Mouse (Mus musculus) lung, embryonic 14.5 days (tissue): ENCODE measurements at regions not wholly inside any gene's neighbourhood (a gene's known extent, or its start where the extent isn't known, plus 50 kb on each side); places are given as distances from the start of the nearest gene placed in this dataset.

Source experiments
- ATAC-seq: fragments of 200-750 bp; cut with Nextera tagmentation; 2 replicates; pipeline ENCODE4 v1.8.0; 2017; ENCODE audit warnings: mild to moderate bottlenecking, moderate TSS enrichment, moderate library complexity; ENCODE audit not compliant: insufficient read depth
- DNase-seq: peaks from one replicate; pipeline ENCODE4 v3.0.0-alpha.2; 2015
- H3K27ac ChIP-seq: fragments of 300-500 bp; sonication (generic); 2 replicates; pipeline ENCODE4 v1.5.1; 2014; ENCODE audit warnings: low read depth, mild to moderate bottlenecking, moderate library complexity
- H3K27me3 ChIP-seq: fragments of 300-500 bp; sonication (generic); 2 replicates; pipeline ENCODE4 v1.6.1; 2014; ENCODE audit warnings: low read length, control low read depth; ENCODE audit not compliant: insufficient read depth
- H3K36me3 ChIP-seq: fragments of 300-500 bp; sonication (generic); 2 replicates; pipeline ENCODE4 v1.6.1; 2014; ENCODE audit warnings: control low read depth; ENCODE audit not compliant: insufficient read depth
- H3K4me1 ChIP-seq: fragments of 300-500 bp; sonication (generic); 2 replicates; pipeline ENCODE4 v1.6.1; 2014; ENCODE audit warnings: antibody characterized with exemption, control low read depth; ENCODE audit not compliant: insufficient read depth
- H3K4me2 ChIP-seq: fragments of 300-500 bp; sonication (generic); 2 replicates; pipeline ENCODE4 v1.6.1; 2014; ENCODE audit warnings: mild to moderate bottlenecking
- H3K4me3 ChIP-seq: fragments of 300-500 bp; sonication (generic); 2 replicates; pipeline ENCODE4 v1.5.1; 2014; ENCODE audit warnings: low read depth, low read length
- H3K9ac ChIP-seq: fragments of 300-500 bp; sonication (generic); 2 replicates; pipeline ENCODE4 v1.6.1; 2014
- H3K9me3 ChIP-seq: fragments of 300-500 bp; sonication (generic); 2 replicates; pipeline ENCODE4 v1.6.1; 2016; ENCODE audit warnings: low read depth, low read length, control low read depth
- CTCF ChIP-seq: IDR thresholded peaks from 2 replicates; pipeline ENCODE4 v1.5.1; 2016; ENCODE audit warnings: antibody characterized with exemption, low read depth
- WGBS: fragments of 180-500 bp; shearing (Covaris S2); extraction: QIAGEN DNeasy Blood & Tissue Kit; methylation state at CpG from one replicate; pipeline ENCODE4 v1.1.7; 2014; 5-methylcytosine and 5-hydroxymethylcytosine counted together

DNA sequence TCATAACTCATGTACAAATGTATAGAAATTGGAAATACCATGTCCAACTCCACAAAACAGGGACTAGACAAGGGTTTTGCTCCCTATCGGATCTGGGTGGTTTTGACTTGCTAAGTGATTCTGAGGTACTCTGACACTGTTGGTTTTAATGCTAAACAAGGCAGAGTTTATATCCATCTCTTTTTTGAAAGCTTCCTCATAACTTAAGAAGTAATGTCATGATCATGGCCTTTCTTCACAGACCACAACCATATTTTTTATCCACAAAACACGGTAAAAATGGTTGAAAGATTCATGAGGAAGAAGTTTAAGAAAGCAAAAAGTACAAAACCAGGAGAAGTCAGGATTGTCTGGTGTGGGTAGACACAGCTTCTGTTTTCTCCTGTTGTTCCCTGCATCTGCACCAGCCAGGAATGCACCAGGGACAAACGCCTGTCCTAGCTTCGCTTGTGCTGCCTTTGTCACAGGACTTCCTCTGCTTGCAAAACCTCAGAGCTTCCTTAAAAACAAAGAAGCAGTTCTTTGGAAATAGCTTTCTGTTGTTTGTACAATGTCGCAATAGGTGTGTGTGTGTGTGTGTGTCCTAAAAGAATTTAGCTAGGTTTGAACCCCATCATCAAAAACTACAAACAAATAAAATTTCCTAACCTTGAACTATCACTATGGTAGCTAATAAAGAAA, 153.3 kb downstream of the Pah start:
- H3K4me1 ChIP-seq, result no peaks in the 10 kb centered on the region
- ATAC-seq, result no peak
- H3K4me3 ChIP-seq, result no peak overlapping the region
- no peak overlapping the region for H3K27ac ChIP-seq
- 65% methylated on average over 5 of the region's 5 CpGs for WGBS
- H3K4me2 ChIP-seq, result no peak overlapping the region
- H3K9ac ChIP-seq, result no peak overlapping the region
- H3K9me3 ChIP-seq, result no peaks in the 10 kb centered on the region
- DNase-seq, result peak; percentile 13
- no peaks in the 10 kb centered on the region for H3K27me3 ChIP-seq
- TF ChIP-seq CTCF, result no peak
- no peaks in the 10 kb centered on the region for H3K36me3 ChIP-seq

DNA sequence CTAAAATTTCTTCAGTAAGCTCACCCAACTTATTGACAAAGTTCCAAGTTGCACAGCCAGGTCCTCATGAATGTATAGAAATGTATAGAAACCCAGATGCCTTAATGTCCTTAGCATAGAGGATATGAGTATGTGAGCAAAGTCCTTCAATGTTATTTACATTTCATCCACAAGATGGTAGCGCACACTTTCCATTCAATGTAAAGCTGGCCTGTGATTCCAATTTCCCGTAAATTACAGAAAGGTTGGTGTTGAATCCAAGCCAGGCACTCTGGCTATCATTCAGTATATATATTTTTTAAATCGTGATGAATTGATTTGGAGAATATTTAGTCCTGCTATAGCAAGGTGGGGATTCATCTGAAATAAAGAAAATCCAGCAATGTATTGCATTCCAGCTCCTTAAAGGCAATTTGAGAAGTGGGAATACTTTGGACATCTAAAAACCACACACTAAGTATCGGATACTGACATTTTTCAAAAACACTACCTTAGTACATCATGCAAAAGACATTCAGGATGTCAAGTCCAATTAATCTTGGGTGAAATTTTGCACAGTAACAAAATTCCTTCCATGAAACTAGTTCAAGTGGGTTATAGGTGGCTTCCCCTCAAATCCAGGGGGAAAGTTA, 154.6 kb downstream of the Pah start:
- peak; percentile 61 for TF ChIP-seq CTCF
- Histone ChIP-seq H3K9me3 (no peaks in the 10 kb centered on the region), H3K27ac (no peak overlapping the region), H3K4me1 (no peaks in the 10 kb centered on the region), H3K36me3 (no peaks in the 10 kb centered on the region), H3K9ac (no peak overlapping the region), H3K4me2 (no peak overlapping the region), H3K4me3 (no peak overlapping the region), H3K27me3 (no peaks in the 10 kb centered on the region)
- peak; percentile 77 for DNase-seq
- 47% methylated on average over 4 of the region's 4 CpGs for WGBS
- ATAC-seq, result no peak

DNA sequence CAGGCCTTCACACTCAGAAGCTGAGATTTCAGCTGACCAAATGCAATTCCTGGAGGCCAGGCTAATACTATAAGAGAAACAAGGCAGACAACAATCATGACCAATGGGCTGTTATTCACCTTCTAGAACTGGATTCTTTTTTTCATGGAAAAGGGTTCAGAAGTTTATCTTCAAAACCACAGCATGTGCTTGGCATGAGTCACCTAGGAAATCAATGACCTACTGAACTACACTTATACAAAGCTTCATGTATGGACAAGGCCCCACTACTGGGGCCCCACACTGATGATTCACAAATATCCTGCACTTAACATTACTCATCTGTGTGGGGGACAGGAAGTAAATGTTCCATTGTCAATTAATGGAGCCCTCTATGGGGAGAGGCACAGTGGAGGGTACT, 157.4 kb downstream of the Pah start:
- DNase-seq (no peak), ATAC-seq (no peak)
- no peak for TF ChIP-seq CTCF
- Histone ChIP-seq H3K36me3 (no peaks in the 10 kb centered on the region), H3K27me3 (no peaks in the 10 kb centered on the region), H3K9ac (no peak overlapping the region), H3K27ac (no peak overlapping the region), H3K9me3 (no peaks in the 10 kb centered on the region), H3K4me3 (no peak overlapping the region), H3K4me1 (no peaks in the 10 kb centered on the region), H3K4me2 (no peak overlapping the region)

DNA sequence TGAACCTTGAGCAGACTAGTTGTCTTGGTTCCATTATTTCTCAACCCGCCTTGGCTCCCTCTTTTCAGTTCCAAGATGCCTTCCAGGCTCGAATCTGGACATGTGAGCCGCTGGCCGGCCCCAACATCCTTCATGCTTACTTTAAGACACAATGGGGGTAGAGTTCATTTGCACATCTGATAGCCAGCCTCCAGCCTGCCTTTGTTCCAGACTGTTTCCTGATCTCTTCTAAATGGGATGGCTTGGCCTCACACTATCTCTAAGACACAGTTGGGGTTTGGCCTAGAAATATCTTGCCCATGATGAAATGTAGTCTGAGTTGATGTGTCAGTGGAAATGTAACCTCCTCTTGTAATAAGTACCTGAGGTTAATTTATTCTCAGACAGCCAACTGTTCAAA, 164.7 kb downstream of the Pah start:
- H3K9me3 ChIP-seq, result no peaks in the 10 kb centered on the region
- no peaks in the 10 kb centered on the region for H3K4me1 ChIP-seq
- no peaks in the 10 kb centered on the region for H3K36me3 ChIP-seq
- WGBS, result 75% methylated on average over 4 of the region's 4 CpGs
- no peaks in the 10 kb centered on the region for H3K27me3 ChIP-seq
- DNase-seq, result no peak
- TF ChIP-seq CTCF, result no peak
- no peak overlapping the region for H3K27ac ChIP-seq
- no peak overlapping the region for H3K9ac ChIP-seq
- no peak overlapping the region for H3K4me3 ChIP-seq
- no peak overlapping the region for H3K4me2 ChIP-seq
- no peak for ATAC-seq

DNA sequence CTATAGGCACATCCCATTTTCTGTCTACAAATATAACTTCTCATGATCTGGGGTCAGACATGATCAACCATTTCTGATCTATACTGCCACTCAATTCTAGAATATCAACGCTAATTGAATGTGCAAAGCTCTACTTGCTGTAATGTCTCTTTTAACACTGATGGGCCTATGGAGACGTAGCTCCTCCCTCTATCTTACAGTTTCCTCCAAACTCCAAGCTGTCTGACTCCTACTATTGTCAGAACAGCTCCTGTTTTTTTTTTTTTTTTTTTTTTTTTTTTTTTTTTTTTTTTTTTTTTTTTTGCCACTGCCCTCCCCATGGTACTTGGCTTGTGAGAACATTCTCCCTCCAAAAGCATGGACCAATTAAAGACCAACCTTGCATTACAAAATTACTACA, 165.2 kb downstream of the Pah start:
- no peak for ATAC-seq
- Histone ChIP-seq H3K4me1 (no peaks in the 10 kb centered on the region), H3K27ac (no peak overlapping the region)

DNA sequence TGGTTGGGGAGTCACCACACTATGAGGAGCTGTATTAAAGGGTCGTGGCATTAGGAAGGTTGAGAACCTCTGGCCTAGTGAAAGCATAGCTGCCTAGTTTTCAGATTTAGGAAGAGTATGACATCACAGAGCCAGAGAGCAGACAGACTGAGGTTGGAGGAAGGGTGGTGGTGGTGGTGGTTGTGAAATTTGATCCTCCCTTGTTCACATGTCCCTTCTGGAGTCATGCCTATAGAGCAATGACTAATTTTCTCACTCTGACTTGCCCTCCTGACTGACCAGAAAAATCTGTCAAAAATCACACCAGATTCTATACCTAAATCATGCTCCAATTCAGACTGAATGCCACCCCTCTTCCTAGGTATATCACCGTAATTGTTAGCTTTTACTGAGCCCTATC, 166.2 kb downstream of the Pah start:
- WGBS, result 73% methylated on average over 2 of the region's 2 CpGs
- ATAC-seq (no peak), DNase-seq (no peak)
- H3K27me3 ChIP-seq, result no peaks in the 10 kb centered on the region
- no peak overlapping the region for H3K4me2 ChIP-seq
- H3K27ac ChIP-seq, result no peak overlapping the region
- no peaks in the 10 kb centered on the region for H3K4me1 ChIP-seq
- no peak for TF ChIP-seq CTCF
- H3K9me3 ChIP-seq, result no peaks in the 10 kb centered on the region
- H3K4me3 ChIP-seq, result no peak overlapping the region
- no peak overlapping the region for H3K9ac ChIP-seq
- H3K36me3 ChIP-seq, result no peaks in the 10 kb centered on the region

More for the DNA sequence above, 165.2 kb downstream of the Pah start:
- no peak for TF ChIP-seq CTCF
- Histone ChIP-seq H3K9ac (no peak overlapping the region), H3K4me3 (no peak overlapping the region), H3K4me2 (no peak overlapping the region), H3K36me3 (no peaks in the 10 kb centered on the region), H3K27me3 (no peaks in the 10 kb centered on the region), H3K9me3 (no peaks in the 10 kb centered on the region)
- WGBS, result 89% methylated on average over 2 of the region's 2 CpGs
- DNase-seq, result no peak

DNA sequence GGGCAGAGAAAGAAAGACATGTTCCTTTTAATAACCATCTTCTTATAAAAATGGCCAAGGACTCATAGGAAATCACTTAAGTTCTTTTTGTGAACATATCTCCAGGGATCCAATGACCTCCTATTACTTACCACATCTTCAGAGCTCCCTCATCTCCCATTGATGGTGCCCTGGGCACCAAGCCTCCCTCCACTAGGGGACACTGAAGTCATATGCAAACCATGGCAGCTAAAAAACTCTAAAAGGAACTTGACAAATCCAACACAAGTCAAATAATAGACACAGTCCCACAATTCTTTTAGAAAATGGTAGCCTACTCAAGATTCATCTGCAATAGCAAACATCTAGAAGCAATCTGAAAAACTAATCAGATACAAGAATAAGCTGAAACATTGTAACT, 167.2 kb upstream of the Igf1 start:
- Histone ChIP-seq H3K9ac (no peak overlapping the region), H3K4me1 (no peaks in the 10 kb centered on the region), H3K36me3 (no peaks in the 10 kb centered on the region), H3K27me3 (no peaks in the 10 kb centered on the region), H3K27ac (no peak overlapping the region), H3K4me2 (no peak overlapping the region), H3K4me3 (no peak overlapping the region), H3K9me3 (no peaks in the 10 kb centered on the region)
- peak; percentile 59 for TF ChIP-seq CTCF
- no peak for ATAC-seq
- peak; percentile 59 for DNase-seq
